Mouse (Mus musculus): ENCODE results near the gene Tubgcp6. TPM values are rescaled to one million over a fixed set of nuclear protein-coding genes. Genes with fewer than 3 reads are reported as not detected.

Tubgcp6 gene
- polyA plus RNA-seq, 1 experiment: 4.8 TPM

GRCm38 (mm10) chr15:89137378-89138045 lies 14.6 kb upstream of the Tubgcp6 start:
- Histone ChIP-seq H3K27me3 (ENCODE audit: control insufficient read depth) (peaks cover 77% of the 10 kb centered on the region), H3K4me3 (replicated peaks) (no peak overlapping the region), H3K4me1 (ENCODE audit: control insufficient read depth) (no peaks in the 10 kb centered on the region), H3K36me3 (ENCODE audit: control insufficient read depth) (no peaks in the 10 kb centered on the region), H3K9me3 (ENCODE audit: control insufficient read depth, low read length) (0 out of 2 replicates have a peak, but pooled peaks cover 2% of the 10 kb centered on the region)
- TF ChIP-seq GATA1 (IDR thresholded peaks at IDR 0.05; ENCODE audit: low read length): no peak
- TF ChIP-seq TAL1 (IDR thresholded peaks at IDR 0.05; ENCODE audit: low read length): no peak

GRCm38 (mm10) chr15:89136461-89137155 lies 13.7 kb upstream of the Tubgcp6 start:
- TF ChIP-seq TAL1 (IDR thresholded peaks at IDR 0.05; ENCODE audit: low read length): no peak
- no peaks in the 10 kb centered on the region for H3K4me1 ChIP-seq (ENCODE audit: control insufficient read depth)
- no peak overlapping the region for H3K4me3 ChIP-seq (replicated peaks)
- H3K9me3 ChIP-seq (ENCODE audit: control insufficient read depth, low read length): 0 out of 2 replicates have a peak, but pooled peaks cover 2% of the 10 kb centered on the region
- H3K27me3 ChIP-seq (ENCODE audit: control insufficient read depth): peaks cover 67% of the 10 kb centered on the region
- H3K36me3 ChIP-seq (ENCODE audit: control insufficient read depth): no peaks in the 10 kb centered on the region

GRCm38 (mm10) chr15:89131316-89131715 lies 8.4 kb upstream of the Tubgcp6 start:
- peaks cover 2% of the 10 kb centered on the region for H3K36me3 ChIP-seq (ENCODE audit: control insufficient read depth)
- H3K4me1 ChIP-seq (ENCODE audit: control insufficient read depth): peaks cover 22% of the 10 kb centered on the region
- TF ChIP-seq GATA1 (IDR thresholded peaks at IDR 0.05; ENCODE audit: low read length) (no peak), TAL1 (IDR thresholded peaks at IDR 0.05; ENCODE audit: low read length) (no peak)
- H3K27me3 ChIP-seq (ENCODE audit: control insufficient read depth): peaks cover 22% of the 10 kb centered on the region
- H3K9me3 ChIP-seq (ENCODE audit: control insufficient read depth, low read length): no peaks in the 10 kb centered on the region
- no peak overlapping the region for H3K4me3 ChIP-seq (replicated peaks)

- Histone ChIP-seq H3K36me3 (ENCODE audit: control insufficient read depth) (peaks cover 12% of the 10 kb centered on the region), H3K4me1 (ENCODE audit: control insufficient read depth) (peaks cover 24% of the 10 kb centered on the region), H3K4me3 (replicated peaks) (no peak overlapping the region), H3K9me3 (ENCODE audit: control insufficient read depth, low read length) (no peaks in the 10 kb centered on the region), H3K27me3 (ENCODE audit: control insufficient read depth) (peaks cover 16% of the 10 kb centered on the region)
- no peak for TF ChIP-seq GATA1 (IDR thresholded peaks at IDR 0.05; ENCODE audit: low read length)
- no peak for TF ChIP-seq TAL1 (IDR thresholded peaks at IDR 0.05; ENCODE audit: low read length)
Observed at GRCm38 (mm10) chr15:89130245-89130644, 7.3 kb upstream of the Tubgcp6 start.

- no peaks in the 10 kb centered on the region for H3K9me3 ChIP-seq (ENCODE audit: control insufficient read depth, low read length)
- peaks cover 34% of the 10 kb centered on the region for H3K4me1 ChIP-seq (ENCODE audit: control insufficient read depth)
- H3K27me3 ChIP-seq (ENCODE audit: control insufficient read depth): peaks cover 9% of the 10 kb centered on the region
- TF ChIP-seq TAL1 (IDR thresholded peaks at IDR 0.05; ENCODE audit: low read length) (no peak), GATA1 (IDR thresholded peaks at IDR 0.05; ENCODE audit: low read length) (no peak; the same call in 1 of the 2 replicates)
- H3K4me3 ChIP-seq (replicated peaks): peak within 1 kb of the TSS; percentile 76
- peaks cover 22% of the 10 kb centered on the region for H3K36me3 ChIP-seq (ENCODE audit: control insufficient read depth)
Observed at GRCm38 (mm10) chr15:89128382-89129350, 5.8 kb upstream of the Tubgcp6 start, which contains the start of gene Hdac10. TSS of gene Hdac10 (minus strand) at chr15:89128700.

GRCm38 (mm10) chr15:89127364-89127940 lies 4.5 kb upstream of the Tubgcp6 start:
- no peaks in the 10 kb centered on the region for H3K9me3 ChIP-seq (ENCODE audit: control insufficient read depth, low read length)
- H3K4me1 ChIP-seq (ENCODE audit: control insufficient read depth): peaks cover 42% of the 10 kb centered on the region
- H3K27me3 ChIP-seq (ENCODE audit: control insufficient read depth): peaks cover 5% of the 10 kb centered on the region
- TF ChIP-seq TAL1 (IDR thresholded peaks at IDR 0.05; ENCODE audit: low read length) (no peak), GATA1 (IDR thresholded peaks at IDR 0.05; ENCODE audit: low read length) (no peak)
- peaks cover 22% of the 10 kb centered on the region for H3K36me3 ChIP-seq (ENCODE audit: control insufficient read depth)
- peak overlapping the region; percentile 76 for H3K4me3 ChIP-seq (replicated peaks)

GRCm38 (mm10) chr15:89126622-89127021 lies 3.7 kb upstream of the Tubgcp6 start:
- Histone ChIP-seq H3K36me3 (ENCODE audit: control insufficient read depth) (peaks cover 25% of the 10 kb centered on the region), H3K27me3 (ENCODE audit: control insufficient read depth) (peaks cover 5% of the 10 kb centered on the region), H3K4me1 (ENCODE audit: control insufficient read depth) (peaks cover 50% of the 10 kb centered on the region), H3K4me3 (replicated peaks) (no peak overlapping the region), H3K9me3 (ENCODE audit: control insufficient read depth, low read length) (no peaks in the 10 kb centered on the region)
- TF ChIP-seq TAL1 (IDR thresholded peaks at IDR 0.05; ENCODE audit: low read length) (no peak), GATA1 (IDR thresholded peaks at IDR 0.05; ENCODE audit: low read length) (no peak)

- Histone ChIP-seq H3K36me3 (ENCODE audit: control insufficient read depth) (peaks cover 32% of the 10 kb centered on the region), H3K27me3 (ENCODE audit: control insufficient read depth) (peaks cover 5% of the 10 kb centered on the region), H3K4me3 (replicated peaks) (no peak overlapping the region), H3K4me1 (ENCODE audit: control insufficient read depth) (peaks cover 60% of the 10 kb centered on the region), H3K9me3 (ENCODE audit: control insufficient read depth, low read length) (no peaks in the 10 kb centered on the region)
- TF ChIP-seq GATA1 (IDR thresholded peaks at IDR 0.05; ENCODE audit: low read length) (no peak), TAL1 (IDR thresholded peaks at IDR 0.05; ENCODE audit: low read length) (no peak)
Observed at GRCm38 (mm10) chr15:89125351-89125750, 2.4 kb upstream of the Tubgcp6 start.

Measured in erythroblast, embryonic 14.5 days (primary cell).